Mouse (Mus musculus): ENCODE measurements around the gene Smdt1. TPM values are rescaled to one million over a fixed set of nuclear protein-coding genes. Genes with fewer than 3 reads are reported as not detected.

Gene Smdt1
- 10 to 100 TPM; 78.1 to 82.2 TPM for total RNA-seq (2023)

DNA sequence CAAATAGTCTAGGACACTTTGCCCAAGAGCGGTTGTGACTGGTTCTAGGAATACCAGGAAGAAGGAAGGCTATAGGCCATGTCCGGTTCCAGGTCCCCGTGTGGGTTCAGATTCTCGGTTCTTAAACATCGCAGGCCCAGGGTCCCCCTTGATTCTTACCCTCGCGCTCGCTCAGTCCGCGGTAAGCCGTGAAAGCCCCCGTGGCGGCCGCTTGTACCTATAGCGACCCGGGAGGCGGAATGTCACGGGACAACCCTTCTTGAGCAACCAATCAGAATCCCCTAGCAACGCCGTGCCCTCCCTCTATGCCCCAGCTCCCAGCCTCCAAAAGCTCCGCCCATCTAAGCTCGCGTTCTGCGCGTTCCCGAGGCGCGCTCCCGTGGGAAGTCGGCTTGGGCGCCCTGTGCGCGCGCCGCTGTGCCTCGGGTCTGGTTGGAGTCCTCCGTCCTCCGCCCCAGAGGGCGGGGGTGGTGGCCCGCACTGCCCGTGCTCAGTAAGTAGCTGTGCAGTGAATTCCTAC, at the start of gene Smdt1, which contains the start of the genes Naga and Pheta2:
Gene Smdt1 (plus strand): TSS at position 367 of the 520 bp plus-strand sequence.
Gene Naga (minus strand): TSS at position 333 of the 520 bp plus-strand sequence.
Gene Pheta2 (plus strand): TSS at position 350 of the 520 bp plus-strand sequence.

DNA sequence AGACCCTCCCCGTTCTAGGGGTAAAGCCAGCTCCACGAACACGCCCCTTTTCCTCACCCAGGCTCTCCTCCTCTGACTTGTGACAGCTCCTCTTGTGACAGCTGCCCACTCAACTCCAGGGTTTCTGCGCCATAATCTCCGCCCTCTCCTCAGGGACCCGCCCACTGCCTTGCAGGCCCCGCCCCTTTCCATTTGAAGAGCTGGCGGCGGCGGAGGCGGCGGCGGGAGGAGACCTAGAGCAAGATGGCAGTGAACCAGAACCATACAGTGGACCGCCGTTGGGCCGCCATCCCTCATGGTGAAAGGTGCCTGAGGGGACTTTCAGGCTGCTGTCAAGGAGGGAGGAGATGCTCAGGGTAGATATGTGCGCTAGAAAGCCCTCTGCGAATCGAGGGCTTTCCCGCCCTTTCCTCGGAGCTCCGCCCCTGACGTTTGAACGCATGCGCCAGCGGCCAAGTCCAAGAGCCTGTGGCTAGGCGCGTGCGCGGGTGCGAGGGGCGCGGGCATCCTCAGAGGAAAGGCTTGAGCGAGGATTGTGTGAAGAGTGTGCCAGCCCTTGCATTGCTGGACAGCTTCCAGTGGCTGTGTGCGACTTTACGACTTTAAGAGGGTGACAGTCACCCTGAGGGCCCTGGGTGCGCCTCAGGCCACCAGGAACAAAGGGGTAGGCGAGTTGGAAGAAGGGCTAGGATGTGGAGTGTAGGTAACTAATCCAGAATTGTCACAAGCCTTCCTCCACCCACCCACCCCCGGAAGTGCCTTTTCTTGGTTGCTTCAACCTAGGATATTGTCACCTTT, 39.8 kb upstream of the Smdt1 start, which contains the start of gene Wbp2nl:
Gene Wbp2nl (plus strand): TSS at position 191 of the 798 bp plus-strand sequence.

DNA sequence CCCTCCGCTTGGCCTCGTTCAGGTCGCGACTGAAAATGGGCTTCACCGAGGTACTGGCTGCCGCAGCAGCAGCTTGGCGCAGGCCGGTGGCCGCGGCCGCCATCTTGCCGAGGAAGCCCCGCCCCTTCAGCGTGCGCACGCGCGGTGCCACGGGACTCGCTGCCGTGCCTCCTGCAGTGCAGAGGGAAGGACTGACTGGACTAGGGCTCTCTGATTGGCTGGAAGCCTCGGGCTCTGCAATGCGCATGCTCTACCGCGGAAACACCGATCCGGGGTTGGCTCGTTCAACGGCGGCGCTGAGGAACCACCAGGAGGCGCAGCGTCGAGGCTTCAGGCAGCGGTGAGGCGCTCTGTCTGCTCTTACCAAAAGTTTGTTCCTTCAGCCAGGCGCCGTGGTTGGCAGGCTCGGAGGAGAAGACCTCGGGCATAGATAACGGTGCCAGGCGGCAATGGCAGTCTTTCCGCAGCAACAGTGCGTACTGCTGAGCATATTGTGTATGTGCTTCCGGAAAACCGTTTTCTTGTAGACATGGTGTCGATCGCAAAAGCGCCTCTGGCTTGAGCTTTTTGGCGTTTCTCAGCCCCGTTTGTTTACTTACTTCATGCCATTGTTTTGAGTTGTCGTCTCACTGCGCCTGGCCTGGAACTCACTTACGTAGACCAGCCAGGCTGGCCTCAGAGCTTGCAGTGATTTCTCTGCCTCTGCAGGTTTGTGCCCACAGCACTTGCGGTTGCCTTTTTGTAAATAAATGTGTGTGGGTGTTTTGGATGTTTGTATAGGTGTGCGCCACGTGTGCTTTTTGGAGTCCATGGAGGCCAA, 15.6 kb downstream of the Smdt1 start, which contains the start of gene Ndufa6:
Gene Ndufa6 (minus strand): TSS at position 197 of the 820 bp plus-strand sequence.

DNA sequence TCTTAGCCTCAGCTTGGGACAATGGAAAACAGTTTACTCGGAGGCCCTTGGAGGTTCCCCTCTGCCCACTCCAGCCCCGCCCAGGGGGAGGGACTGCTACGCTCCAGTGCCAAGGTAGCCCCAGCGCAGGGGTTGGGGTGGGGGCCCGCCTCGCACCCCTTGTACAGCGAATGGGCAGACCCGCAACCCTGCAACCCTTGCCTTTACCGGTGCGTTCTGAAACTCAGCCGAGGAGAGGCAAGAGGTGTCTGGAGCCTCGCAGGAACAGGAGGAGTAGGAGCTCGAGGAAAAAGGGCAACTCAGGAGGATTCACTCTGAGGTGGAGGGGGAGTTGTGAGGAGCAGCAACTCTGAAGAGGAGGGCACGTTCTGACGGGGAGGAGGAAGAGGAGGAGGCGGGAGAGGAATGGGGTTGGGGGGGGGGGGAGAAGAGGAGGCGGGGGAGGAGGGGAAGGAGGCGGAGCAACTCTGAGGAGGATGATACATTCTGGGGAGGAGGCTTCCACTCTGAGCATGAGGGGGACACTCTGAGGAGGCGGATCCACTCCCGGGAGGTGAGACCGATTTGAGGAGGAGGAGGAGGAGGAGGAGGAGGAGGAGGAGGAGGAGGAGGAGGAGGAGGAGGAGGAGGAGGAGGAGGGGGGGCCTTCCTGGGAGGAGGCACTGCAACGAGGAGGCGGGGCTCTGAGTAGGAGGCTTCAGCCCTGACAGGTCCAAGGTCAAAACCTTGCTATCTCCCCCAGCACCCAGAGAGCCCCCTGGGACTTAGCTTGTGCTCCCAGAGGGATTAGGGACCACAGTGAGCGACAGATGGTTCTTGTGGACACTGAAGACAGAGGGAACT, 41.3 kb downstream of the Smdt1 start, which contains the start of gene Cyp2d22:
Gene Cyp2d22 (minus strand): TSS at position 390 of the 843 bp plus-strand sequence.

DNA sequence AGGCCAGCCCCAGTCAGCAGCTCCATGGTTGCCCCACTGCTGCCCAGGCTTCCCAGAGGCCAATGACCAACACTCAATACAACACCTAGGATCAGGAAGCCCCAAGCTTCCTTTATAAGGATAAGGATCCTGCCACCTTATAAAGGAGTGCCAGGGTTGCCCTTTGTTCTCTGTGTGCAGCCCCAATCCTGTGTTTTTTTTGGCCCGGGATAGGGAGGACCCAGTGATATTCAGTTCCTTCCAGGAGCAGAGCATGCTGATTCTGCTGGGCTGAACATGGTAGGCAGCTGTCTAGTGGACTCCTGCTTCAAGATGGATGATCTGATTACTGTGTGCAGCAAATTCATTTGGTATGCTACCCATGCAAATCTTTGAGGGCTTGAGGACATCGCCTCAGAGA, 55.2 kb downstream of the Smdt1 start, which contains the start of gene Cyp2d11:
Gene Cyp2d11 (minus strand): TSS at position 101 of the 400 bp plus-strand sequence.

Other genes starting within 250 kb of the Smdt1 start
- 10 to 100 TPM; 57.8 to 66.3 TPM for gene Ccdc134, start 211.0 kb upstream of the Smdt1 start, total RNA-seq (2023)
- gene Srebf2, start 191.8 kb upstream of the Smdt1 start, total RNA-seq (2023), result 100 to 1,000 TPM; 225 to 242 TPM
- gene Shisa8, start 126.1 kb upstream of the Smdt1 start, total RNA-seq (2023), result 1 to 10 TPM; 7.9 to 8.9 TPM
- 100 to 1,000 TPM; 350 to 394 TPM for gene Tnfrsf13c, start 114.6 kb upstream of the Smdt1 start, total RNA-seq (2023)
- 1 to 10 TPM in 1 of 2 experiments, not detected in 1; 3.9 TPM for gene Cenpm, start 94.2 kb upstream of the Smdt1 start, total RNA-seq (2023)
- not detected for gene 1500009C09Rik, start 86.6 kb upstream of the Smdt1 start, total RNA-seq (2023)
- not detected for gene Sept3, start 64.1 kb upstream of the Smdt1 start, total RNA-seq (2023)
- not detected for gene Wbp2nl, start 40.0 kb upstream of the Smdt1 start, total RNA-seq (2023)
- gene Naga, start within 50 bp of the Smdt1 start, total RNA-seq (2023), result 10 to 100 TPM; 40.2 to 52.2 TPM
- gene Pheta2, start within 50 bp of the Smdt1 start, total RNA-seq (2023), result not detected
- 100 to 1,000 TPM; 119 to 121 TPM for gene Ndufa6, start 15.4 kb downstream of the Smdt1 start, total RNA-seq (2023)
- 1 to 10 TPM; 5.9 to 10.0 TPM for gene Cyp2d22, start 41.3 kb downstream of the Smdt1 start, total RNA-seq (2023)
- not detected for gene Cyp2d11, start 55.1 kb downstream of the Smdt1 start, total RNA-seq (2023)
- not detected for gene Cyp2d10, start 68.2 kb downstream of the Smdt1 start, total RNA-seq (2023)
- not detected for gene Cyp2d9, start 94.5 kb downstream of the Smdt1 start, total RNA-seq (2023)
- not detected for gene Cyp2d12, start 216.1 kb downstream of the Smdt1 start, total RNA-seq (2023)